Mouse (Mus musculus): ENCODE measurements at regions not wholly inside any gene's neighbourhood (a gene's known extent, or its start where the extent isn't known, plus 50 kb on each side); places are given as distances from the start of the nearest gene placed in this dataset.

- no peak for DNase-seq (ENCODE audit: low spot score in 2 of 2)
These were observed 227.4 kb downstream of the Ankrd50 start for GRCm38 (mm10) chr3:38257076-38257842.

GRCm38 (mm10) chr3:38255674-38256073, 229.0 kb downstream of the Ankrd50 start:
- DNase-seq (ENCODE audit: low spot score in 2 of 2) = peak; percentile 21 to 70

- peak; percentile 65 to 72 for DNase-seq (ENCODE audit: low spot score in 2 of 2)
These were observed 229.7 kb downstream of the Ankrd50 start for GRCm38 (mm10) chr3:38254896-38255295.

- no peak for DNase-seq (ENCODE audit: low spot score in 2 of 2)
These were observed 233.1 kb downstream of the Ankrd50 start for GRCm38 (mm10) chr3:38251592-38251991.

- DNase-seq (ENCODE audit: low spot score in 2 of 2) = no peak
These were observed 234.1 kb downstream of the Ankrd50 start for GRCm38 (mm10) chr3:38250552-38250951.

GRCm38 (mm10) chr3:38248941-38249340, 235.7 kb downstream of the Ankrd50 start:
- DNase-seq (ENCODE audit: low spot score in 2 of 2) = no peak

GRCm38 (mm10) chr3:38246439-38246838, 238.2 kb downstream of the Ankrd50 start:
- no peak for DNase-seq (ENCODE audit: low spot score in 2 of 2)

GRCm38 (mm10) chr3:38243209-38243608, 241.4 kb downstream of the Ankrd50 start:
- DNase-seq (ENCODE audit: low spot score in 2 of 2) = no peak

- DNase-seq (ENCODE audit: low spot score in 2 of 2) = no peak
These were observed 247.0 kb downstream of the Ankrd50 start for GRCm38 (mm10) chr3:38237616-38238015.

- DNase-seq (ENCODE audit: low spot score in 2 of 2) = no peak
These were observed 248.9 kb downstream of the Ankrd50 start for GRCm38 (mm10) chr3:38235736-38236083.

- DNase-seq (ENCODE audit: low spot score in 2 of 2) = no peak
These were observed 249.5 kb downstream of the Ankrd50 start for GRCm38 (mm10) chr3:38235033-38235735.

GRCm38 (mm10) chr3:38234534-38234933, 250.1 kb downstream of the Ankrd50 start:
- DNase-seq (ENCODE audit: low spot score in 2 of 2) = no peak

GRCm38 (mm10) chr3:38234006-38234405, 250.6 kb downstream of the Ankrd50 start:
- DNase-seq (ENCODE audit: low spot score in 2 of 2) = no peak

GRCm38 (mm10) chr3:38233091-38233490, 251.6 kb downstream of the Ankrd50 start:
- no peak for DNase-seq (ENCODE audit: low spot score in 2 of 2)

- DNase-seq (ENCODE audit: low spot score in 2 of 2) = no peak
These were observed 252.2 kb downstream of the Ankrd50 start for GRCm38 (mm10) chr3:38232111-38233076.

- no peak for DNase-seq (ENCODE audit: low spot score in 2 of 2)
These were observed 253.1 kb downstream of the Ankrd50 start for GRCm38 (mm10) chr3:38231506-38231905.

- no peak for DNase-seq (ENCODE audit: low spot score in 2 of 2)
These were observed 253.8 kb downstream of the Ankrd50 start for GRCm38 (mm10) chr3:38230796-38231195.

GRCm38 (mm10) chr3:38229686-38230085, 255.0 kb downstream of the Ankrd50 start:
- DNase-seq (ENCODE audit: low spot score in 2 of 2) = no peak

GRCm38 (mm10) chr3:38229051-38229450, 255.6 kb downstream of the Ankrd50 start:
- DNase-seq (ENCODE audit: low spot score in 2 of 2) = peak in 1 of 2 experiments; percentile 24

- peak; percentile 56 to 70 for DNase-seq (ENCODE audit: low spot score in 2 of 2)
These were observed 257.0 kb downstream of the Ankrd50 start for GRCm38 (mm10) chr3:38227596-38227995.

GRCm38 (mm10) chr3:38227121-38227520, 257.5 kb downstream of the Ankrd50 start:
- DNase-seq (ENCODE audit: low spot score in 2 of 2) = no peak

GRCm38 (mm10) chr3:38226147-38226546, 258.5 kb downstream of the Ankrd50 start:
- DNase-seq (ENCODE audit: low spot score in 2 of 2) = no peak

Measured in frontal cortex, postnatal 36 days (tissue).